8 mouse cellular contexts compared by ENCODE assay signal in genomic region chr9:22069881-22070553, GRCm38 (mm10). TPM values are rescaled to one million over a fixed set of nuclear protein-coding genes. Genes with fewer than 3 reads are reported as not detected.
A peak's percentile ranks its signal among the peaks of the same experiment; 100 is the strongest.
DNase-seq lines count a peak whose midpoint lies in the region; ATAC-seq and TF ChIP-seq lines count a peak whose summit lies in the region.

No protein-coding gene starts in this region.

- DNase-seq in layer of hippocampus, adult 2 months (ENCODE audit: low spot score in 2 of 2), result no peak
- DNase-seq in layer of hippocampus, postnatal 14 days (ENCODE audit: low spot score in 2 of 2), result no peak
- DNase-seq in adrenal gland, adult 18-20 months (ENCODE audit: low spot score in 2 of 2), result no peak
- no peak for DNase-seq in T-cell, adult 2 months (ENCODE audit: low spot score)

- H3K27ac ChIP-seq in layer of hippocampus, adult 2 months, result peak overlapping the region; percentile 99
- peak overlapping the region; percentile 98; the same call in 1 of the 2 replicates for H3K27ac ChIP-seq in embryonic facial prominence, embryonic 13.5 days
- H3K27ac ChIP-seq in intestine, embryonic 15.5 days, result peak overlapping the region; percentile 98; the same call in 1 of the 2 replicates
- peak overlapping the region; percentile 98; the same call in 1 of the 2 replicates for H3K27ac ChIP-seq in neural tube, embryonic 14.5 days (ENCODE audit: low read depth, low read length)

- peaks cover 48% of the 10 kb centered on the region for H3K36me3 ChIP-seq in embryonic facial prominence, embryonic 13.5 days
- peaks cover 16% of the 10 kb centered on the region for H3K36me3 ChIP-seq in intestine, embryonic 15.5 days
- H3K36me3 ChIP-seq in neural tube, embryonic 14.5 days (ENCODE audit: control insufficient read depth, insufficient read depth, low read length), result peaks cover 15% of the 10 kb centered on the region

- peak; percentile 1; the same call in 1 of the 2 replicates for ATAC-seq in embryonic facial prominence, embryonic 13.5 days (ENCODE audit: insufficient number of reproducible peaks, insufficient read depth, low FRiP score, low TSS enrichment, low read depth)
- peak; percentile 5 for ATAC-seq in intestine, embryonic 15.5 days
- peak; percentile 8; the same call in 1 of the 2 replicates for ATAC-seq in neural tube, embryonic 14.5 days (ENCODE audit: low read depth)
- ATAC-seq in megakaryocyte progenitor cell, adult 5-6 weeks (replicated peaks; ENCODE audit: poor library complexity), result no peak

- H3K27me3 ChIP-seq in embryonic facial prominence, embryonic 13.5 days, result no peaks in the 10 kb centered on the region
- H3K27me3 ChIP-seq in intestine, embryonic 15.5 days (replicated peaks), result no peaks in the 10 kb centered on the region
- no peaks in the 10 kb centered on the region for H3K27me3 ChIP-seq in neural tube, embryonic 14.5 days (ENCODE audit: control insufficient read depth, insufficient read depth, low read length)

- 67% methylated on average over 4 of the region's 4 CpGs for WGBS in embryonic facial prominence, embryonic 13.5 days
- 71% methylated on average over 4 of the region's 4 CpGs for WGBS in intestine, embryonic 15.5 days
- WGBS in neural tube, embryonic 14.5 days, result 77% methylated on average over 4 of the region's 4 CpGs

- no peaks in the 10 kb centered on the region for H3K9me3 ChIP-seq in embryonic facial prominence, embryonic 13.5 days
- no peaks in the 10 kb centered on the region for H3K9me3 ChIP-seq in intestine, embryonic 15.5 days
- no peaks in the 10 kb centered on the region for H3K9me3 ChIP-seq in neural tube, embryonic 14.5 days (ENCODE audit: control insufficient read depth, low read length)

- TF ChIP-seq CTCF in layer of hippocampus, adult 2 months (conservative IDR thresholded peaks at IDR 0.05), result no peak

- peaks cover 5% of the 10 kb centered on the region; the same call in 1 of the 2 replicates for H3K4me1 ChIP-seq in embryonic facial prominence, embryonic 13.5 days
- peaks cover 9% of the 10 kb centered on the region for H3K4me1 ChIP-seq in intestine, embryonic 15.5 days (replicated peaks)
- peaks cover 12% of the 10 kb centered on the region for H3K4me1 ChIP-seq in neural tube, embryonic 14.5 days (ENCODE audit: control insufficient read depth, insufficient read depth, low read length)

- peak overlapping the region; percentile 75 for H3K4me3 ChIP-seq in layer of hippocampus, adult 2 months
- peak overlapping the region; percentile 79 for H3K4me3 ChIP-seq in embryonic facial prominence, embryonic 13.5 days
- H3K4me3 ChIP-seq in intestine, embryonic 15.5 days (replicated peaks), result peak overlapping the region; percentile 87
- H3K4me3 ChIP-seq in neural tube, embryonic 14.5 days (ENCODE audit: low read depth, low read length), result peak overlapping the region; percentile 83

- H3K4me2 ChIP-seq in embryonic facial prominence, embryonic 13.5 days, result peak overlapping the region; percentile 63
- peak overlapping the region; percentile 68 for H3K4me2 ChIP-seq in intestine, embryonic 15.5 days (replicated peaks)
- H3K4me2 ChIP-seq in neural tube, embryonic 14.5 days (ENCODE audit: low read depth, low read length), result peak overlapping the region; percentile 52

- peak overlapping the region; percentile 93 for H3K9ac ChIP-seq in embryonic facial prominence, embryonic 13.5 days
- peak overlapping the region; percentile 89; the same call in 1 of the 2 replicates for H3K9ac ChIP-seq in intestine, embryonic 15.5 days
- peak overlapping the region; percentile 94; the same call in 1 of the 2 replicates for H3K9ac ChIP-seq in neural tube, embryonic 14.5 days (replicated peaks; ENCODE audit: low read depth, low read length)

RNA-seq across cellular contexts. Expression of gene Gm49318, which starts 1.0 kb away (rescaled TPM):
- total RNA-seq in layer of hippocampus, adult 2 months (2021), result 1 to 10 TPM; 2.2 to 6.3 TPM
- total RNA-seq in layer of hippocampus, postnatal 14 days (2021), result 1 to 10 TPM; 1.5 to 2.8 TPM
- polyA plus RNA-seq in embryonic facial prominence, embryonic 13.5 days (2015; fragmentation: Nextera tagmentation; extraction: Ambion mirVana), result not detected in 2 replicates
- not detected in 2 replicates for polyA plus RNA-seq in intestine, embryonic 15.5 days (2015; fragmentation: Nextera tagmentation; extraction: Ambion mirVana)
- polyA plus RNA-seq in neural tube, embryonic 14.5 days (2014; fragmentation: Nextera tagmentation; extraction: Ambion mirVana), result not detected in 2 replicates
- total RNA-seq in megakaryocyte progenitor cell, adult 5-6 weeks (2015), result not detected in 2 replicates
- total RNA-seq in megakaryocyte progenitor cell, adult 5-6 weeks (2017), result not detected in 2 replicates
- under 1 TPM in 1 of 2 experiments, not detected in 1; 0.61 TPM for total RNA-seq in adrenal gland, adult 18-20 months (2021)

RNA-seq across cellular contexts. Expression of gene Zfp653, which starts 1.2 kb away (rescaled TPM):
- total RNA-seq in layer of hippocampus, adult 2 months (2021), result 10 to 100 TPM; 22.3 to 25.2 TPM
- total RNA-seq in layer of hippocampus, postnatal 14 days (2021), result 10 to 100 TPM; 19.4 to 22.7 TPM
- polyA plus RNA-seq in embryonic facial prominence, embryonic 13.5 days (2015; fragmentation: Nextera tagmentation; extraction: Ambion mirVana), result 13.0 and 13.6 TPM in 2 replicates
- polyA plus RNA-seq in intestine, embryonic 15.5 days (2015; fragmentation: Nextera tagmentation; extraction: Ambion mirVana), result 9.7 and 10.6 TPM in 2 replicates
- polyA plus RNA-seq in neural tube, embryonic 14.5 days (2014; fragmentation: Nextera tagmentation; extraction: Ambion mirVana), result 13.5 and 14.2 TPM in 2 replicates
- 4.9 and 7.1 TPM in 2 replicates for total RNA-seq in megakaryocyte progenitor cell, adult 5-6 weeks (2015)
- total RNA-seq in megakaryocyte progenitor cell, adult 5-6 weeks (2017), result 8.0 and 11.9 TPM in 2 replicates
- 1 to 10 TPM; 8.4 to 8.7 TPM for total RNA-seq in adrenal gland, adult 18-20 months (2021)

RNA-seq across cellular contexts. Expression of gene Ecsit, which starts 15.2 kb away (rescaled TPM):
- total RNA-seq in layer of hippocampus, adult 2 months (2021), result 10 to 100 TPM; 44.7 to 47.2 TPM
- 10 to 100 TPM; 42.4 to 45.7 TPM for total RNA-seq in layer of hippocampus, postnatal 14 days (2021)
- polyA plus RNA-seq in embryonic facial prominence, embryonic 13.5 days (2015; fragmentation: Nextera tagmentation; extraction: Ambion mirVana), result 35.5 and 40.9 TPM in 2 replicates
- polyA plus RNA-seq in intestine, embryonic 15.5 days (2015; fragmentation: Nextera tagmentation; extraction: Ambion mirVana), result 44.4 and 50.0 TPM in 2 replicates
- 56.8 and 64.2 TPM in 2 replicates for polyA plus RNA-seq in neural tube, embryonic 14.5 days (2014; fragmentation: Nextera tagmentation; extraction: Ambion mirVana)
- 10.1 and 12.0 TPM in 2 replicates for total RNA-seq in megakaryocyte progenitor cell, adult 5-6 weeks (2015)
- 20.8 and 24.0 TPM in 2 replicates for total RNA-seq in megakaryocyte progenitor cell, adult 5-6 weeks (2017)
- 10 to 100 TPM; 49.0 to 64.4 TPM for total RNA-seq in adrenal gland, adult 18-20 months (2021)

RNA-seq across cellular contexts. Expression of gene Elavl3, which starts 18.2 kb away (rescaled TPM):
- 100 to 1,000 TPM; 156 to 160 TPM for total RNA-seq in layer of hippocampus, adult 2 months (2021)
- 100 to 1,000 TPM; 176 to 178 TPM for total RNA-seq in layer of hippocampus, postnatal 14 days (2021)
- 2.5 and 3.0 TPM in 2 replicates for polyA plus RNA-seq in embryonic facial prominence, embryonic 13.5 days (2015; fragmentation: Nextera tagmentation; extraction: Ambion mirVana)
- polyA plus RNA-seq in intestine, embryonic 15.5 days (2015; fragmentation: Nextera tagmentation; extraction: Ambion mirVana), result 2.8 and 2.9 TPM in 2 replicates
- polyA plus RNA-seq in neural tube, embryonic 14.5 days (2014; fragmentation: Nextera tagmentation; extraction: Ambion mirVana), result 132 and 146 TPM in 2 replicates
- not detected in 2 replicates for total RNA-seq in megakaryocyte progenitor cell, adult 5-6 weeks (2015)
- total RNA-seq in megakaryocyte progenitor cell, adult 5-6 weeks (2017), result not detected in 2 replicates
- 1 to 10 TPM; 2.7 to 2.8 TPM for total RNA-seq in adrenal gland, adult 18-20 months (2021)

RNA-seq across cellular contexts. Expression of gene Cnn1, which starts 29.0 kb away (rescaled TPM):
- total RNA-seq in layer of hippocampus, adult 2 months (2021), result 1 to 10 TPM in 1 of 2 experiments, under 1 TPM in 1; 0.44 to 1.4 TPM
- 1 to 10 TPM in 1 of 2 experiments, under 1 TPM in 1; 0.45 to 1.4 TPM for total RNA-seq in layer of hippocampus, postnatal 14 days (2021)
- polyA plus RNA-seq in embryonic facial prominence, embryonic 13.5 days (2015; fragmentation: Nextera tagmentation; extraction: Ambion mirVana), result 0.76 and 3.6 TPM in 2 replicates
- 281 and 303 TPM in 2 replicates for polyA plus RNA-seq in intestine, embryonic 15.5 days (2015; fragmentation: Nextera tagmentation; extraction: Ambion mirVana)
- polyA plus RNA-seq in neural tube, embryonic 14.5 days (2014; fragmentation: Nextera tagmentation; extraction: Ambion mirVana), result 0.43 and 0.66 TPM in 2 replicates
- not detected in 2 replicates for total RNA-seq in megakaryocyte progenitor cell, adult 5-6 weeks (2015)
- total RNA-seq in megakaryocyte progenitor cell, adult 5-6 weeks (2017), result not detected in 2 replicates
- 1 to 10 TPM in 1 of 2 experiments, under 1 TPM in 1; 0.99 to 2.7 TPM for total RNA-seq in adrenal gland, adult 18-20 months (2021)
